Mouse (Mus musculus): Measurements from ENCODE around the gene Abcf2.

Gene Abcf2

GRCm38 (mm10) chr5:24577183-24577929, at the start of gene Abcf2:
TSS of gene Abcf2 (minus strand) at chr5:24577467.
- peak; percentile 100 for DNase-seq (ENCODE audit: low read depth, low spot score)

- no peak for DNase-seq (ENCODE audit: low read depth, low spot score)
Observed at GRCm38 (mm10) chr5:24624822-24625120, 47.5 kb upstream of the Abcf2 start.

GRCm38 (mm10) chr5:24623986-24624821, 46.9 kb upstream of the Abcf2 start, which contains the start of gene Smarcd3:
TSS of gene Smarcd3 (minus strand) at chr5:24624411.
- DNase-seq (ENCODE audit: low read depth, low spot score), result peak; percentile 41

- DNase-seq (ENCODE audit: low read depth, low spot score), result no peak
Observed at GRCm38 (mm10) chr5:24623041-24623985, 46.0 kb upstream of the Abcf2 start.

GRCm38 (mm10) chr5:24622386-24623040, 45.2 kb upstream of the Abcf2 start:
- no peak for DNase-seq (ENCODE audit: low read depth, low spot score)

- DNase-seq (ENCODE audit: low read depth, low spot score), result no peak
Observed at GRCm38 (mm10) chr5:24620626-24621025, 43.4 kb upstream of the Abcf2 start.

GRCm38 (mm10) chr5:24620116-24620515, 42.8 kb upstream of the Abcf2 start:
- no peak for DNase-seq (ENCODE audit: low read depth, low spot score)

- DNase-seq (ENCODE audit: low read depth, low spot score), result no peak
Observed at GRCm38 (mm10) chr5:24618921-24619320, 41.7 kb upstream of the Abcf2 start.

- no peak for DNase-seq (ENCODE audit: low read depth, low spot score)
Observed at GRCm38 (mm10) chr5:24615097-24615496, 37.8 kb upstream of the Abcf2 start.

- no peak for DNase-seq (ENCODE audit: low read depth, low spot score)
Observed at GRCm38 (mm10) chr5:24612302-24612649, 35.0 kb upstream of the Abcf2 start.

GRCm38 (mm10) chr5:24611366-24612301, 34.4 kb upstream of the Abcf2 start:
- DNase-seq (ENCODE audit: low read depth, low spot score), result no peak

- no peak for DNase-seq (ENCODE audit: low read depth, low spot score)
Observed at GRCm38 (mm10) chr5:24609388-24609787, 32.1 kb upstream of the Abcf2 start.

- DNase-seq (ENCODE audit: low read depth, low spot score), result no peak
Observed at GRCm38 (mm10) chr5:24605980-24606665, 28.9 kb upstream of the Abcf2 start.

- no peak for DNase-seq (ENCODE audit: low read depth, low spot score)
Observed at GRCm38 (mm10) chr5:24605321-24605979, 28.2 kb upstream of the Abcf2 start.

GRCm38 (mm10) chr5:24604656-24605100, 27.4 kb upstream of the Abcf2 start:
- peak; percentile 83 for DNase-seq (ENCODE audit: low read depth, low spot score)

- no peak for DNase-seq (ENCODE audit: low read depth, low spot score)
Observed at GRCm38 (mm10) chr5:24604080-24604655, 26.9 kb upstream of the Abcf2 start.

- no peak for DNase-seq (ENCODE audit: low read depth, low spot score)
Observed at GRCm38 (mm10) chr5:24603431-24604010, 26.3 kb upstream of the Abcf2 start.

- DNase-seq (ENCODE audit: low read depth, low spot score), result no peak
Observed at GRCm38 (mm10) chr5:24602751-24603343, 25.6 kb upstream of the Abcf2 start.

All from retina, postnatal 7 days (tissue).